Mouse (Mus musculus): ENCODE measurements at regions not wholly inside any gene's neighbourhood (a gene's known extent, or its start where the extent isn't known, plus 50 kb on each side); places are given as distances from the start of the nearest gene placed in this dataset.
A peak's percentile ranks its signal among the peaks of the same experiment; 100 is the strongest.

GRCm38 (mm10) chr1:44849366-44849951, 298.1 kb downstream of the Gulp1 start:
- DNase-seq = no peak

GRCm38 (mm10) chr1:44863390-44863789, 312.1 kb downstream of the Gulp1 start:
- no peak for DNase-seq

DNA sequence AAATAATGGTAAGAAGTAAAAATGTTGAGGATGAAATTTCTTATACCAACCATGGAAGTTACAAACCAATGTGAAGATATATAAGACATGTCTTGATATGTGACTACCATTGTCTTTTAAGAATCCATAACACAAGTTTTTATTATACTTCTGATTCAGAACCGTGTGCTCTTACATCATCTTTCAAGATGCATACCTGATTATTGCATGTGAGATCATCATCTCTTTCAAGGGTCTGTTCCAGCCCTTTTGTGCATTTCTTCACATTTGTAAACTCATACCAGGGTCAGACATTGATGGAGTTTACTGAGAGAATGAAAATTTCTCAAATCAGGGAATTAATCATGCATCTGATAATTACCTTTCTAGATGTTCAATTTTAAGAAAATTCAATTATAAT, 312.5 kb downstream of the Gulp1 start:
- DNase-seq = no peak

- DNase-seq = no peak
Observed at GRCm38 (mm10) chr1:44891611-44892010, 340.3 kb downstream of the Gulp1 start.

DNA sequence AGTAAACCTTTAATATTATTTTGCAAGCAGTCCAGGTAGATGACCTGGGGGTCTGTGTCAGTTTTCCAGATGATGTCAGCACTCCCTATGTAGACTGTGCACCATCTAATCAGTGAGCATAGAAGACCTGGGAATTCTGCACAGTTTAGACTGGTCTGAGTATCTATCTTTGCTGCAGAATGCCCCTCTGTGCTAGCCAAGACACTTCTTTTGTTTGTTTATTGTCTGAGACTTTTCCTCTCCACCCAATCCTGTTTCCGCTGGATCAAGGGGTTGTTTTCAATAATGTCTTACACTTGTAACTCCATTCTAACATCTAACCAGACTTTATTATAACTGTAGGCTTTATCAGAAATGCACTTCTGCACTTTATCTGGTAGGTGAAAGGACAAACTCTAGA, 341.1 kb downstream of the Gulp1 start:
- DNase-seq = peak; percentile 13 to 34
